Mouse (Mus musculus) E14TG2a.4 (cell line): ENCODE data around the gene Arhgef6.

ENCODE experiments used
- CTCF ChIP-seq: conservative IDR thresholded peaks from 2 replicates; pipeline ENCODE4 v1.5.1; 2014; ENCODE audit warnings: low read length
- NANOG ChIP-seq: IDR thresholded peaks from 2 replicates; pipeline ENCODE4 v1.6.1; 2014; ENCODE audit warnings: borderline replicate concordance, low read length, mixed read lengths

DNA sequence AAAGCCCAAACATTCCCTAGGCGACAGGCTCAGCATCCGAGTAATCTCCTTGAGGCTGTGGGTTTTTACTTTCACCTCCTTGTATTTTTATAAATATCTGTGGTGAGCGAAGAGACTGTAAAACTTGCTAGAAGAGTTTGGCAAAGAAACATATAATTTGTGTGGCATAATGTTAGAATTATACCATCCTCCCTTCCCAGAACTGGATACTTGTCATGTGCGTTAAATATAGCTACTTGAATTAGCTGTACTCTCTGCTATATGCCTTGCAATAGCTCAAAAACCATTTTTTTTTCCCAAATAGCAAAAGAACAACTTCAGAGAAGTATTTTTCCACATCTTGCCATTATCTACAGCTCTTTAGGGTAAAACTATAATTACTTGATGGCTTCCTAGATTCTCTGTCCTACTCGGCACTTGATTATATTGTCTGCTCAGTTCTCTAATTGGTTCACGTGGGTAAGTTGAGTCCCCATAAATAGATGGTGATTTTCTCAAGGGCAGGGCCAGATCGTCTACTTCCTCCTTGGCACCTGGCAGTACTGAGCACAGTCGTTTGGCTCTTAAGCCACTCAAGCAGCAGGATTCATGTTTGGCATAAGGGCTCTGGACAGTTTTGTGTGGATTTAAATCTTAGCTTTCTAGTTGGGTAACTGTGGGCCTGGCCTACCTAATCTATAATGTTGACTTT, 35.2 kb downstream of the Arhgef6 start:
- TF ChIP-seq CTCF (no peak), NANOG (no peak)
